Mouse (Mus musculus) CD4-positive helper T cell, adult 2 months (primary cell): Measurements from ENCODE around the gene Optn.

Experiments used
- DNase-seq: peaks from one replicate; pipeline ENCODE4 v3.0.0-alpha.2; 2012; ENCODE audit warnings: low read depth, missing footprints, low spot score

The Optn gene

DNA sequence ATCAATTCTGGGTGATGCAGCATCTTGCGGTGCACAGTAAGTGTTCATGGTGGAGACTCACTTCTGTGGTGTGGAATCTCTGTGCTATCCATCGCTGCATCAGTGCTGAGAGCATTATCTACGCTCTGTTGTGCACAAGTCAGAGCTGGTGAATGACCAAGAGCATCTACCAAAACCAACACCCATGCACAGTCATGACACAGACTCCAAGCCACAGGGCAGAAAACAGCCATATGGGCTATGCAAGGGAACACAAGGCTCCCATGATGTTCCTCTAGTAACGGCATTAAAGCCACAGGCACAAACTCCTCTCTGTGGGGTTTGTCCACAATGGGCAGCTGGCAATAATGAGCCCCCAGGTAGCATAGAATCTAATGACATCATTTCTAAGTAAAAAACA lies 34.0 kb downstream of the Optn start:
- DNase-seq: no peak

GRCm38 (mm10) chr2:5028047-5028446 lies 35.8 kb downstream of the Optn start:
- no peak for DNase-seq

GRCm38 (mm10) chr2:5027057-5027456 lies 36.8 kb downstream of the Optn start:
- no peak for DNase-seq

DNA sequence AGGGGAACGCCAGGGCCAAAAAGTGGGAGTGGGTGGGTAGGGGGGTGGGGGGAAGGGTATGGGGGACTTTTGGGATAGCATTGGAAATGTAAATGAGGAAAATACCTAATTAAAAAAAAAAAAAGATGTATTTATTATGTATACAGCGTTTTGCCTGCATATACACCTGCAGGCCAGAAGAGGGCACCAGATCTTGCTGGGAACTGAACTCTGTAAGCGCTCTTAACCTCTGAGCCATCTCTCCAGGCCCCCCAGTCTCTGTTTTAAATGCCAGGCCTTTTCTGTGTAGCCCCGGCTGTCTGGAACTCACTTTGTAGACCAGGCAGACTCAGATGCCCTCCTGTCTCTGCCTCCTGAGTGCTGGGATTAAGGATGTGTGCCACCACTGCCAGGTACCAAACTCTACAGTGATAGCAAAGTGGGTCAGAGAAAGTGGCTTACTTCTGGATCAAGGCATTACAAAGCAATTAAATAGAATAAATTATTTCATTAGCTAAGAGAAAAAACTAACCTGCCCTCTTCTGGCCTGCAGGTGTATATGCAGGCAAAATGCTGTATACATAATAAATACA lies 38.6 kb downstream of the Optn start:
- DNase-seq: peak; percentile 20

GRCm38 (mm10) chr2:5023699-5024399 lies 40.0 kb downstream of the Optn start:
- no peak for DNase-seq

DNA sequence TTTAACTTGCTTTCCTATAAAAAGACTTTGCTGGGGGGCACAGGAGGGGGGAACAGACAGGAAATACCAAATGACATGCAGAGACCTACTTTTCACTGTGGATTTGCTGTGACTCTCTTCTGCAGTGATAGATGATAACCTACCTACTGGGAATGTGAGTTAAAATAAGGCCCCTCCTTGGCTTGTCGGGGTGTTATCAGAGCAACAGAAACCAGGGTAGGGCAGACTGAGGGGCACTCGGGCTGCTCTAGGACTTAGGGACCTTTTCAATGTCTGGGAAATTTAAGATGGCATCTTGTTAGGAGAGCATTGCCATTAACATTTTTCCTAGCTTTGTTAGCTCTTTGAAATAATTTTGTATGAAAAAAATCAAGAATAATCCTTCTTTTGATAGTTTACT lies 40.6 kb downstream of the Optn start:
- no peak for DNase-seq

DNA sequence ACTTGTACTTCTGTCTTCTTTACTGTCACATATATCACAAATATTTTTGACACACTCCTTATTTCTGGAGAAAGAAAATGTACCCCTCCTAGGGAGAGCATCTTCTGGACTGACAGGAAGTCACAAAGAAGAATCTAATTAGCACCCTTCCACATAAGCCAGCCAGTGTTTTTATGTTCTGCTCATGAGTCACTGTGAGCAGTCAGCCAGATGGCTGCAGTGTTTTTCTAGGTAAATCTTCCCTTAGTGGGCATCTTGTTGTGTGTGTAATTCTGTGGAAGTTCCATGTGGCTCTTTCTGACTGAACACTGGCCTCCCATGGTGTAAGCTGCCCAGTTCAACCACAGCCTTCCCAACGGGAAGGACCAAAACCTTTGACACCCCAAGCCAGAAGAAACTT lies 44.1 kb downstream of the Optn start:
- no peak for DNase-seq

GRCm38 (mm10) chr2:5016922-5017321 lies 46.9 kb downstream of the Optn start:
- no peak for DNase-seq

- DNase-seq: no peak
Observed at GRCm38 (mm10) chr2:5015527-5015926, 48.3 kb downstream of the Optn start.

DNA sequence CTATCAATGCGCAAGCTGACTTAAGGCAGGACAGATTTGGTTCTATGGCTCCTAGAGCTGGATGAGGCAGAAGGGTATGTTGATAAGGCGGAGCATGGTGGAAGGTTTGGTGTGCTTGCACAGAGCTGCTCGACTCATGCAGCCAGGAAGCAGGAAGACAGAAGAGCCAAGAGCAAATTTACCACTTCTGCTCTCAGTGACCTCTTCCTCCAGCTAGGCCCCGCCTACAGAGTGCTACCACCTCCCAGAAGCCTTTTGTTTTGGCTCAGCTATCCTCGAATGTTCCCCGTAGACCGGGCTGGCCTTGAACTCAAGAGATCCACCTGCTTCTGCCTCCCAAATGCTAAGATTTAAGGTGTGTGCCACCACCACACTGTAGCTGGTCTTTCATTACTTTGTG lies 49.2 kb downstream of the Optn start:
- peak; percentile 13 for DNase-seq

GRCm38 (mm10) chr2:5012491-5013324 lies 51.1 kb downstream of the Optn start, which contains the start of gene Mcm10:
Gene Mcm10, minus strand, starts transcription at chr2:5012791.
- DNase-seq: peak; percentile 93

DNA sequence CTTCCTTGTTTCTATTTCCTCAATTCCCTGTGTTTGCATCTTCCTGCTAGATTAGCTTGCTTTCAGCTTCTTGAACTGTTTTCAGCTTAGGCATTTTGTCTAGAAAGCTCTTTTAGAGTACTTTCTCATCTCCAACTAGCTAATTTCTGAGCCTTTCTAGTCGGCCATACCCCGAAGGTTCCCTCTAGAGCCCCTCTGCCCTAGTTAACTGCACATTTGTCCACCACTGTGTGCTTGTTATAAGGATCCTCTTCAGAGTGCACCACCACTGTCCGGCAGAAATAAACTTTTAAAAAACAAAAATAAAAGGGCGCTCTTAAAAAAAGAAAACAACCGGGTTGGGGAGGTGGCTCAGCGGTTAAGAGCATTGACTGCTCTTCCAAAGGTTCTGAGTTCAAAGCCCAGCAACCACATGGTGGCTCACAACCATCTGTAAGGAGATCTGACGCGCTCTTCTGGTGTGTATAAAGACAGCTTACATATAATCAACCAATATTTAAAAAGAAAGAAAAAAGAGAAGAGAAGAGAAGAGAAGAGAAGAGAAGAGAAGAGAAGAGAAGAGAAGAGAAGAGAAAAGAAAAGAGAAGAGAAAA lies 51.9 kb downstream of the Optn start:
- DNase-seq: no peak

DNA sequence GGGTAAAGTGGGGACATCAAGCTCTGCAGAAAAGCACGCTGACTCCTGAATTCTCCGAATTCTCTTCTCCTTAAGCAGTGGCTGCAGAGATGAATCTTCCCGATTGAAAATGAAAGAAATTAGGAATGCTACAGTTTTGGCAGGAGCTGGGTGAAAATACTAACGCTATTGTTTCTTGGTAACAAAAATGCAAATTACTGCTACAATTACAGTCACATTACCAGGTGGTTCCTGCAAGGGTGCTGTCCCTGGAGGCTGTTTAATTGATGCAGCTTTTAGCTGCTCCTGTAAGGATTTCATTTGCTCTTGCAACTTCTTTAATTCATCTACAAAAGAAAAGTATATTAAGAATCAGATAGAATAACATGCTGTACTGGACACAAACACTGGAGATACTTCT lies 56.7 kb downstream of the Optn start:
- no peak for DNase-seq

DNA sequence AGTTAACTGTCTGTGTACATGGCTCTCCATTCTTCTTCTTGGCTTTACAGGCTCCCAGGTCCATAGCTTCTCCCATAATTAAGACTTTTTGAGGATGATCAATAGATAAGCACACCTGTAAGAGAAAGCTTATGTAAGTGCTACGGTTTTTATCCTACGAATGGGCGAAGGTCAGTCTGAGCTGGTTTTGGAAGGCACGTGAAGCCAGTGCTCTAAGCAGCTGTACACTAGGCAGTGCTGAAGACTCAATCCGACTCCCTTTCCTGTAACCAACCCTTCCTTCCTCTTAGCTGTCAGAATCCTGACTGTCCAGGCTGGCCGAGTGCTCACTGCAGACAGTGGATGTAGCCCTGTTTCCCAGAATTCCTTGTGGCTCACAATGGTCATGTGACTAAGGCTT lies 62.6 kb downstream of the Optn start:
- DNase-seq: no peak

DNA sequence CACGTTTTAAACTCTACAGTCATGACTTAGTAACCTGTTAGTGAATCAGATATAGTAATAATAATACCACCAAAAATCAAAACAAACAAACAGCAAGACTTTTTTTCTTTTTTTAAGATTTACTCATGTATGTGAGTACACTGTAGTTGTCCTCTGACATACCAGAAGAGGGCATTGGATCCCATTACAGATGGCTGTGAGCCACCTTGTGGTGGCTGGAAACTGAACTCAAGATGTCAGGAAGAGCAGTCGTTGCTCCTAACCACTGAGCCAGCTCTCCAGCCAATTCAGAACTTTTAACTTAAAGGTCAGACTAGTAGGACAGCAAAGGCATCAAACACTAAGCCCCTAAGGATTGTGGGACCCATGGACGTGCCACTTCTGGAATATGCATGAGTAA lies 64.9 kb downstream of the Optn start:
- DNase-seq: no peak

DNA sequence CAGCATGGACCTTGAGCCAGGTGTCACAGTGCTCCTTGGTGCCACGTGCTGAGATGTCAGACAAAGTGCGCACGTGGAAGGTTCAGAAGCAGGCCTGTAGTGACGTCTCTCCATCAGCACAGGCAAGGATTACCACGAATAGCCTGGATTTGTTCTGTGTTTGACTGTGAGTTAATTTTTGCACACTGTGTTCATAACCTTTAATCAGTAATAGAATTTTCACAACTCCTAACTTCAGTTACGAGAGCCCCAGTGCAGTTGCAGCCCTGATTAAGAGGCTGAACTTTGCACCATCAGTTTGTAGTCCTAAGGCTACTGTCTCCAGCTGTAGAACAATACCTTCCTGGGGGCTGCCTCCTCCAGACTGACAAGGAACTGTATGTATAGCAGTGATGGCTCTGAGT lies 67.4 kb downstream of the Optn start:
- DNase-seq: no peak

DNA sequence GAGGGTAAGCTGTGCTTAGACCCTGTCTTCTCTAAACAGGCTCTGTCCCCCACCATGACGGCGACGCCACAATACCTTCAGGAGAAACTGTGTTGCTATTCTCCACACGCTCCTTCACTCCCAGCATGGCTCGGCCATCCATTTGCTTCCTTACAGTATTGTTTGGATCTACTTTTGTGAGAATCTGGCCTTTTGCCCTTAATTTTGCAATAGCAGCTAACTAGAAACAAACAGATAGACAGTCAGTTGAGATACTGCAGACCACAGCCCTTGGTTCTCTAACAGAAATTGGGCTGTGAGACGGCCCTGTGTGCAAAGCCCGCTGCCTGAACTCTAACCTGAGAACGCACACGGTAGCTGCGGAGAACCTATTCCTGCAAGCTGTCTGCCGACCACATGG lies 68.2 kb downstream of the Optn start:
- DNase-seq: no peak

- DNase-seq: no peak
Observed at GRCm38 (mm10) chr2:4994436-4994835, 69.4 kb downstream of the Optn start.

- DNase-seq: no peak
Observed at GRCm38 (mm10) chr2:4993584-4993983, 70.3 kb downstream of the Optn start.

GRCm38 (mm10) chr2:4988826-4989424 lies 74.9 kb downstream of the Optn start:
- no peak for DNase-seq

GRCm38 (mm10) chr2:4987388-4988180 lies 76.3 kb downstream of the Optn start:
- DNase-seq: no peak
